Mouse (Mus musculus) ES-E14 (cell line): Measurements from ENCODE around the gene Vav3.
"Not testable (repeated sequence)": the region's sequence is repeated elsewhere in the genome, so short reads cannot be mapped to it uniquely, and the experiment has no call there.

Experiments used
- CHD2 ChIP-seq: IDR thresholded peaks from 2 replicates; pipeline ENCODE4 v1.6.1; 2014; ENCODE audit warnings: mild to moderate bottlenecking, low read depth, low read length, inconsistent platforms
- HCFC1 ChIP-seq: IDR thresholded peaks from 2 replicates; pipeline ENCODE4 v1.6.1; 2012; ENCODE audit warnings: low read length, inconsistent platforms, borderline replicate concordance; ENCODE audit not compliant: insufficient read depth
- MAFK ChIP-seq: IDR thresholded peaks from 2 replicates; pipeline ENCODE4 v1.6.1; 2014; ENCODE audit warnings: mild to moderate bottlenecking, low read depth, low read length, inconsistent platforms; ENCODE audit not compliant: insufficient read depth
- ZC3H11A ChIP-seq: IDR thresholded peaks from 2 replicates; pipeline ENCODE4 v1.6.1; 2012; ENCODE audit warnings: low read depth, mild to moderate bottlenecking, inconsistent platforms, low read length, borderline replicate concordance

GRCm38 (mm10) chr3:109448249-109448648 lies 107.8 kb downstream of the Vav3 start:
- TF ChIP-seq CHD2, ZC3H11A, HCFC1, MAFK: not testable (repeated sequence)
